Mouse (Mus musculus): ENCODE results near the gene Usp26. TPM values are rescaled to one million over a fixed set of nuclear protein-coding genes. Genes with fewer than 3 reads are reported as not detected.

The Usp26 gene
- polyA plus RNA-seq (2011; ENCODE audit: insufficient read depth, insufficient read length, low replicate concordance, missing spikeins): 0.85 TPM in 1 of 2 replicates, not detected in the other

GRCm38 (mm10) chrX:51801133-51801532 lies at the start of gene Usp26:
Usp26 (minus strand) TSS chrX:51801233.
- no peak within 1 kb of the TSS for H3K27ac ChIP-seq (ENCODE audit: control insufficient read depth, insufficient read depth, low read depth, low read length, poor library complexity)
- TF ChIP-seq CTCF (IDR thresholded peaks at IDR 0.05; ENCODE audit: control insufficient read depth, insufficient read depth, low read length) (no peak), POLR2A (IDR thresholded peaks at IDR 0.05; ENCODE audit: borderline replicate concordance, control insufficient read depth, low read depth, low read length) (no peak)
- WGBS: 89% methylated on average over 6 of the region's 6 CpGs
- H3K4me1 ChIP-seq (ENCODE audit: control insufficient read depth, insufficient read depth, low read length): no peaks in the 10 kb centered on the region
- H3K4me3 ChIP-seq (replicated peaks; ENCODE audit: control insufficient read depth, low read depth, low read length): no peak within 1 kb of the TSS

- WGBS: 60% methylated on average over 3 of the region's 3 CpGs
- Histone ChIP-seq H3K4me1 (ENCODE audit: control insufficient read depth, insufficient read depth, low read length) (no peaks in the 10 kb centered on the region), H3K4me3 (replicated peaks; ENCODE audit: control insufficient read depth, low read depth, low read length) (no peak overlapping the region), H3K27ac (ENCODE audit: control insufficient read depth, insufficient read depth, low read depth, low read length, poor library complexity) (no peak overlapping the region)
- TF ChIP-seq CTCF (IDR thresholded peaks at IDR 0.05; ENCODE audit: control insufficient read depth, insufficient read depth, low read length) (no peak), POLR2A (IDR thresholded peaks at IDR 0.05; ENCODE audit: borderline replicate concordance, control insufficient read depth, low read depth, low read length) (no peak)
Measured at GRCm38 (mm10) chrX:51814466-51815247, 13.6 kb upstream of the Usp26 start.

- 7% methylated on average over 1 of the region's 1 CpGs for WGBS
- H3K4me1 ChIP-seq (ENCODE audit: control insufficient read depth, insufficient read depth, low read length): no peaks in the 10 kb centered on the region
- H3K4me3 ChIP-seq (replicated peaks; ENCODE audit: control insufficient read depth, low read depth, low read length): no peak overlapping the region
- H3K27ac ChIP-seq (ENCODE audit: control insufficient read depth, insufficient read depth, low read depth, low read length, poor library complexity): no peak overlapping the region
- TF ChIP-seq POLR2A (IDR thresholded peaks at IDR 0.05; ENCODE audit: borderline replicate concordance, control insufficient read depth, low read depth, low read length): no peak
- TF ChIP-seq CTCF (IDR thresholded peaks at IDR 0.05; ENCODE audit: control insufficient read depth, insufficient read depth, low read length): no peak
Measured at GRCm38 (mm10) chrX:51767457-51767856, 33.6 kb downstream of the Usp26 start.

GRCm38 (mm10) chrX:51736450-51736849 lies 64.6 kb downstream of the Usp26 start:
- no peaks in the 10 kb centered on the region for H3K4me1 ChIP-seq (ENCODE audit: control insufficient read depth, insufficient read depth, low read length)
- TF ChIP-seq POLR2A (IDR thresholded peaks at IDR 0.05; ENCODE audit: borderline replicate concordance, control insufficient read depth, low read depth, low read length) (no peak), CTCF (IDR thresholded peaks at IDR 0.05; ENCODE audit: control insufficient read depth, insufficient read depth, low read length) (0 out of 2 replicates have a peak, but pooled peaks have one; percentile 12)
- H3K4me3 ChIP-seq (replicated peaks; ENCODE audit: control insufficient read depth, low read depth, low read length): no peak overlapping the region
- no peak overlapping the region for H3K27ac ChIP-seq (ENCODE audit: control insufficient read depth, insufficient read depth, low read depth, low read length, poor library complexity)
- 70% methylated on average over 2 of the region's 2 CpGs for WGBS

- Histone ChIP-seq H3K4me3 (replicated peaks; ENCODE audit: control insufficient read depth, low read depth, low read length) (no peak overlapping the region), H3K4me1 (ENCODE audit: control insufficient read depth, insufficient read depth, low read length) (no peaks in the 10 kb centered on the region), H3K27ac (ENCODE audit: control insufficient read depth, insufficient read depth, low read depth, low read length, poor library complexity) (no peak overlapping the region)
- WGBS: 35% methylated on average over 8 of the region's 8 CpGs
- TF ChIP-seq CTCF (IDR thresholded peaks at IDR 0.05; ENCODE audit: control insufficient read depth, insufficient read depth, low read length) (no peak), POLR2A (IDR thresholded peaks at IDR 0.05; ENCODE audit: borderline replicate concordance, control insufficient read depth, low read depth, low read length) (no peak)
Measured at GRCm38 (mm10) chrX:51714086-51714745, 86.8 kb downstream of the Usp26 start.

- Histone ChIP-seq H3K4me3 (replicated peaks; ENCODE audit: control insufficient read depth, low read depth, low read length) (no peak overlapping the region), H3K27ac (ENCODE audit: control insufficient read depth, insufficient read depth, low read depth, low read length, poor library complexity) (no peak overlapping the region), H3K4me1 (ENCODE audit: control insufficient read depth, insufficient read depth, low read length) (no peaks in the 10 kb centered on the region)
- 56% methylated on average over 1 of the region's 1 CpGs for WGBS
- TF ChIP-seq CTCF (IDR thresholded peaks at IDR 0.05; ENCODE audit: control insufficient read depth, insufficient read depth, low read length) (no peak), POLR2A (IDR thresholded peaks at IDR 0.05; ENCODE audit: borderline replicate concordance, control insufficient read depth, low read depth, low read length) (no peak)
Measured at GRCm38 (mm10) chrX:51712996-51713395, 88.0 kb downstream of the Usp26 start.

Other genes starting within 250 kb of the Usp26 start
- gene Hs6st2, start 119.4 kb downstream of the Usp26 start, polyA plus RNA-seq (2011; ENCODE audit: insufficient read depth, insufficient read length, low replicate concordance, missing spikeins): 1.3 TPM in 1 of 2 replicates, not detected in the other
- gene 1700080O16Rik, start 171.5 kb upstream of the Usp26 start, polyA plus RNA-seq (2011; ENCODE audit: insufficient read depth, insufficient read length, low replicate concordance, missing spikeins): not detected in 2 replicates

All from bone marrow, adult 2 months (tissue).